Mouse (Mus musculus): ENCODE results near the gene Ptprn. TPM values are rescaled to one million over a fixed set of nuclear protein-coding genes. Genes with fewer than 3 reads are reported as not detected.

The Ptprn gene
- polyA plus RNA-seq, 1 experiment from 2014 or later = 0.41 TPM

Small RNA genes within 50 kb of the gene (microRNA-seq; reads per million reads assigned to microRNA genes)
- not detected for gene Gm27943

Other genes starting within 250 kb of the Ptprn start
- gene Nhej1, start 139.3 kb downstream of the Ptprn start, polyA plus RNA-seq (2014; fragmentation: Nextera tagmentation; extraction: Ambion mirVana) = 7.6 and 7.8 TPM in 2 replicates
- 0.72 and 1.4 TPM in 2 replicates for gene Slc23a3, start 130.6 kb downstream of the Ptprn start, polyA plus RNA-seq (2014; fragmentation: Nextera tagmentation; extraction: Ambion mirVana)
- gene Cnppd1, start 121.8 kb downstream of the Ptprn start, polyA plus RNA-seq (2014; fragmentation: Nextera tagmentation; extraction: Ambion mirVana) = 34.3 and 34.7 TPM in 2 replicates
- 38.9 and 42.2 TPM in 2 replicates for gene Retreg2, start 121.7 kb downstream of the Ptprn start, polyA plus RNA-seq (2014; fragmentation: Nextera tagmentation; extraction: Ambion mirVana)
- gene Zfand2b, start 95.9 kb downstream of the Ptprn start, polyA plus RNA-seq (2014; fragmentation: Nextera tagmentation; extraction: Ambion mirVana) = 29.6 and 31.4 TPM in 2 replicates
- 9.6 and 11.1 TPM in 2 replicates for gene Abcb6, start 84.1 kb downstream of the Ptprn start, polyA plus RNA-seq (2014; fragmentation: Nextera tagmentation; extraction: Ambion mirVana)
- gene Ankzf1, start 72.4 kb downstream of the Ptprn start, polyA plus RNA-seq (2014; fragmentation: Nextera tagmentation; extraction: Ambion mirVana) = 19.8 and 21.0 TPM in 2 replicates
- gene Atg9a, start 72.3 kb downstream of the Ptprn start, polyA plus RNA-seq (2014; fragmentation: Nextera tagmentation; extraction: Ambion mirVana) = 24.7 and 29.2 TPM in 2 replicates
- gene Glb1l, start 53.7 kb downstream of the Ptprn start, polyA plus RNA-seq (2014; fragmentation: Nextera tagmentation; extraction: Ambion mirVana) = 7.2 and 8.4 TPM in 2 replicates
- gene Stk16, start 53.7 kb downstream of the Ptprn start, polyA plus RNA-seq (2014; fragmentation: Nextera tagmentation; extraction: Ambion mirVana) = 81.9 and 86.2 TPM in 2 replicates
- 24.6 and 34.3 TPM in 2 replicates for gene Tuba4a, start 44.6 kb downstream of the Ptprn start, polyA plus RNA-seq (2014; fragmentation: Nextera tagmentation; extraction: Ambion mirVana)
- gene A630095N17Rik, start 32.4 kb downstream of the Ptprn start, polyA plus RNA-seq (2014; fragmentation: Nextera tagmentation; extraction: Ambion mirVana) = not detected in 2 replicates
- 16.9 and 17.8 TPM in 2 replicates for gene Dnajb2, start 28.1 kb downstream of the Ptprn start, polyA plus RNA-seq (2014; fragmentation: Nextera tagmentation; extraction: Ambion mirVana)
- 0.53 TPM in 1 of 2 replicates, not detected in the other for gene Resp18, start 13.9 kb upstream of the Ptprn start, polyA plus RNA-seq (2014; fragmentation: Nextera tagmentation; extraction: Ambion mirVana)
- 122 and 128 TPM in 2 replicates for gene Dnpep, start 53.5 kb upstream of the Ptprn start, polyA plus RNA-seq (2014; fragmentation: Nextera tagmentation; extraction: Ambion mirVana)
- gene Des, start 95.8 kb upstream of the Ptprn start, polyA plus RNA-seq (2014; fragmentation: Nextera tagmentation; extraction: Ambion mirVana) = 351 and 377 TPM in 2 replicates
- 52.4 and 53.4 TPM in 2 replicates for gene Speg, start 110.8 kb upstream of the Ptprn start, polyA plus RNA-seq (2014; fragmentation: Nextera tagmentation; extraction: Ambion mirVana)
- gene Gmppa, start 171.4 kb upstream of the Ptprn start, polyA plus RNA-seq (2014; fragmentation: Nextera tagmentation; extraction: Ambion mirVana) = 53.3 and 71.9 TPM in 2 replicates
- 0.18 TPM in 1 of 2 replicates, not detected in the other for gene Asic4, start 185.9 kb upstream of the Ptprn start, polyA plus RNA-seq (2014; fragmentation: Nextera tagmentation; extraction: Ambion mirVana)
- 23.5 and 27.0 TPM in 2 replicates for gene Chpf, start 214.8 kb upstream of the Ptprn start, polyA plus RNA-seq (2014; fragmentation: Nextera tagmentation; extraction: Ambion mirVana)
- 0.20 and 0.38 TPM in 2 replicates for gene Tmem198, start 215.0 kb upstream of the Ptprn start, polyA plus RNA-seq (2014; fragmentation: Nextera tagmentation; extraction: Ambion mirVana)
- gene Obsl1, start 241.9 kb upstream of the Ptprn start, polyA plus RNA-seq (2014; fragmentation: Nextera tagmentation; extraction: Ambion mirVana) = 109 and 124 TPM in 2 replicates
- 2.6 and 3.9 TPM in 2 replicates for gene Inha, start 242.6 kb upstream of the Ptprn start, polyA plus RNA-seq (2014; fragmentation: Nextera tagmentation; extraction: Ambion mirVana)